Mouse (Mus musculus) hindbrain, postnatal 0 days (tissue): ENCODE data around the gene Satb1. TPM values are rescaled to one million over a fixed set of nuclear protein-coding genes. Genes with fewer than 3 reads are reported as not detected.

Source experiments
- ATAC-seq: fragments of 200-750 bp; cut with Nextera tagmentation; 2 replicates; pipeline ENCODE4 v1.8.0; 2017; ENCODE audit warnings: mild to moderate bottlenecking, moderate TSS enrichment, moderate library complexity
- DNase-seq: peaks from one replicate; pipeline ENCODE4 v3.0.0-alpha.2; 2015; ENCODE audit warnings: low spot score
- H3K27ac ChIP-seq: fragments of 300-500 bp; sonication (generic); 2 replicates; pipeline ENCODE4 v1.5.1; 2014; ENCODE audit warnings: mild to moderate bottlenecking
- H3K27me3 ChIP-seq: fragments of 300-500 bp; sonication (generic); 2 replicates; pipeline ENCODE4 v1.6.1; 2014; ENCODE audit warnings: low read length, mixed read lengths; ENCODE audit not compliant: insufficient read depth
- H3K36me3 ChIP-seq: fragments of 300-500 bp; sonication (generic); 2 replicates; pipeline ENCODE4 v1.6.1; 2014; ENCODE audit warnings: low read length, mixed read lengths; ENCODE audit not compliant: insufficient read depth
- H3K4me1 ChIP-seq: fragments of 300-500 bp; sonication (generic); 2 replicates; pipeline ENCODE4 v1.6.1; 2014; ENCODE audit warnings: antibody characterized with exemption, low read length, mixed read lengths; ENCODE audit not compliant: insufficient read depth
- H3K4me2 ChIP-seq: fragments of 300-500 bp; sonication (generic); 2 replicates; pipeline ENCODE4 v1.6.1; 2014; ENCODE audit warnings: low read depth, mild to moderate bottlenecking, low read length, moderate library complexity, mixed read lengths
- H3K4me3 ChIP-seq: fragments of 300-500 bp; sonication (generic); 2 replicates; pipeline ENCODE4 v1.5.1; 2014; ENCODE audit warnings: low read length
- H3K9ac ChIP-seq: fragments of 300-500 bp; sonication (generic); replicated peaks from 2 replicates; pipeline ENCODE4 v1.6.1; 2014; ENCODE audit warnings: mild to moderate bottlenecking, low read length, moderate library complexity, mixed read lengths
- H3K9me3 ChIP-seq: fragments of 300-500 bp; sonication (generic); 2 replicates; pipeline ENCODE4 v1.6.1; 2016; ENCODE audit warnings: low read length, mixed read lengths
- CTCF ChIP-seq: IDR thresholded peaks from 2 replicates; pipeline ENCODE4 v1.5.1; 2016; ENCODE audit warnings: antibody characterized with exemption, control low read depth, low read depth
- WGBS: fragments of 180-500 bp; shearing (Covaris S2); extraction: QIAGEN DNeasy Blood & Tissue Kit; methylation state at CpG from one replicate; pipeline ENCODE4 v1.1.7; 2014; 5-methylcytosine and 5-hydroxymethylcytosine counted together
- polyA plus RNA-seq: library from polyadenylated mRNA; unstranded; fragments of >200 nt; fragmentation: Nextera tagmentation; extraction: Ambion mirVana; gene quantifications from 2 replicates; pipeline ENCODE4 v1.2.1, GENCODE M21; 2015
- total RNA-seq: library from RNA; depleted of rRNA; stranded (reverse); fragments of >200 nt; gene quantifications from 2 replicates; pipeline ENCODE4 v1.2.3, GENCODE M21; 2014

The Satb1 gene
- total and polyA plus RNA-seq, 2 experiments from 2014 or later: 21.5 to 44.5 TPM

GRCm38 (mm10) chr17:51811911-51812260 is 21.2 kb downstream of the Satb1 start:
- ATAC-seq (0 out of 2 replicates have a peak, but pooled peaks have one; percentile 1), DNase-seq (peak; percentile 47)
- no peaks in the 10 kb centered on the region for H3K4me1 ChIP-seq
- no peaks in the 10 kb centered on the region for H3K9me3 ChIP-seq
- H3K4me3 ChIP-seq: peak overlapping the region; percentile 95
- peak overlapping the region; percentile 86 for H3K4me2 ChIP-seq
- no peaks in the 10 kb centered on the region for H3K36me3 ChIP-seq
- WGBS: 2% methylated on average over 11 of the region's 11 CpGs
- peak overlapping the region; percentile 92; the same call in 1 of the 2 replicates for H3K27ac ChIP-seq
- no peaks in the 10 kb centered on the region for H3K27me3 ChIP-seq
- H3K9ac ChIP-seq: peak overlapping the region; percentile 83
- TF ChIP-seq CTCF: no peak

DNA sequence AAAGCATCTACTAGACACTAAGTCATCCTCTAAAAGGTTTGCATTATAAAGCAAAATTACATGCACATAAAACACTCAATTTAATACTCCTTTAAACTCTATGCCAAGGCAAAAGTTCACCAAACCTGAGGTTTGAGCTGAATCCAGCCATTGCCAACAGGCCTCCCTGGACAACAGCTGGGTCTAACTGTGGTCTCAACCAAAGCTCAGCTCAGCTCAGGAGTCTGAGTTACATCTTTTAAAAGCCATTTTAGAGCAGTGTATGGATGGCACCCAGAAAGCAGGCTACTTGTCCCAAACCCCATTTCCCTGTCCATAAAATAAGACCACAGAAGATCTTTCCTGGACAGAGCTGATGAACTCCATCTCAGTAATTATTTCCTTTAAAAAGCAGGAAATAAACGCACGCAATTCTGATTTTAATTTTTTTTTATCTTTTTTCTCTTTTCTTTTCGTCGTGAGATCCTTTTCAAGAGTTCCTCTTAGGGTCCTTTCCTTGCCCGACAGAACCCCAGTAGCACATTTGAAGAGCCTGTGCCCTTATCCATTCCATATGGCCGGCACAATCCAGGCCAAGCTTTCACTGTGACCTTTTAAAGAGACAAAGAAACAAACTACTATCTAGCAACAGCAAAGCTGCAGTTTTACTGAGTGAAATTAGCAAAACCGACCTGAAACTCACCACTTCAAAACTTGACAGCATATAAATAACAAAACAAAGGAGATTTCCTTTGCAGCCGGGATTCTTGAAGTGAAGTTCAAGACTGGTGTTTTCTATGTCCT is 21.8 kb downstream of the Satb1 start:
- peak overlapping the region; percentile 83 for H3K9ac ChIP-seq
- H3K27me3 ChIP-seq: no peaks in the 10 kb centered on the region
- H3K9me3 ChIP-seq: no peaks in the 10 kb centered on the region
- WGBS: 3% methylated on average over 8 of the region's 8 CpGs
- peak overlapping the region; percentile 95 for H3K4me3 ChIP-seq
- H3K36me3 ChIP-seq: no peaks in the 10 kb centered on the region
- DNase-seq: peak; percentile 75
- no peak for ATAC-seq
- H3K4me1 ChIP-seq: no peaks in the 10 kb centered on the region
- TF ChIP-seq CTCF: no peak
- peak overlapping the region; percentile 86 for H3K4me2 ChIP-seq
- 0 out of 2 replicates have a peak overlapping the region, but pooled peaks have one; percentile 92 for H3K27ac ChIP-seq

DNA sequence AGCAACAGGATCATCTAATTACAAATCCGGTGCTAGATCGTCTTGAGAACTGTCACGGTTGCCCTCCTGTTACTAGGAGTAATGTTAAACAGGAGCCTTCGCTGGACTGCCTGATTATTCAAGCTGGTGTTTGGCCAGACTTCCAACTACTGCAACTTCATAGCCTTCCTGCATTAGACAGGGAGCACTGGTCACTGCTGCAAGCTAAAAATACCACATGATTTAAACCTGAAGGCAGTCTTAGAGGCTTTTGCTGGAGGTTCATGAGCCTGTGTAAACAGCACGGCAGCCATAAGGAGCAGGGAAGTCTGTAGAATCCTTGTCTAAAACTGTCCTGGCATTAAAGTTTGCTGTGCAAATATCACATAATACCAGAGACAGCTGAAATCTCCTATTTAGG is 25.7 kb downstream of the Satb1 start:
- Histone ChIP-seq H3K9ac (no peak overlapping the region), H3K4me3 (no peak overlapping the region), H3K4me1 (no peaks in the 10 kb centered on the region), H3K36me3 (no peaks in the 10 kb centered on the region), H3K4me2 (0 out of 2 replicates have a peak overlapping the region, but pooled peaks have one; percentile 9), H3K27me3 (no peaks in the 10 kb centered on the region), H3K27ac (peak overlapping the region; percentile 15; the same call in 1 of the 2 replicates), H3K9me3 (no peaks in the 10 kb centered on the region)
- DNase-seq (peak; percentile 28), ATAC-seq (no peak)
- TF ChIP-seq CTCF: no peak
- 37% methylated on average over 5 of the region's 5 CpGs for WGBS

GRCm38 (mm10) chr17:51806124-51806960 is 26.7 kb downstream of the Satb1 start:
- H3K9ac ChIP-seq: no peak overlapping the region
- H3K4me2 ChIP-seq: peak overlapping the region; percentile 14; the same call in 1 of the 2 replicates
- H3K27ac ChIP-seq: peak overlapping the region; percentile 34; the same call in 1 of the 2 replicates
- peak; percentile 39 for DNase-seq
- H3K4me1 ChIP-seq: no peaks in the 10 kb centered on the region
- ATAC-seq: no peak
- no peaks in the 10 kb centered on the region for H3K36me3 ChIP-seq
- H3K4me3 ChIP-seq: no peak overlapping the region
- no peaks in the 10 kb centered on the region for H3K27me3 ChIP-seq
- TF ChIP-seq CTCF: no peak
- WGBS: 47% methylated on average over 12 of the region's 12 CpGs
- no peaks in the 10 kb centered on the region for H3K9me3 ChIP-seq

DNA sequence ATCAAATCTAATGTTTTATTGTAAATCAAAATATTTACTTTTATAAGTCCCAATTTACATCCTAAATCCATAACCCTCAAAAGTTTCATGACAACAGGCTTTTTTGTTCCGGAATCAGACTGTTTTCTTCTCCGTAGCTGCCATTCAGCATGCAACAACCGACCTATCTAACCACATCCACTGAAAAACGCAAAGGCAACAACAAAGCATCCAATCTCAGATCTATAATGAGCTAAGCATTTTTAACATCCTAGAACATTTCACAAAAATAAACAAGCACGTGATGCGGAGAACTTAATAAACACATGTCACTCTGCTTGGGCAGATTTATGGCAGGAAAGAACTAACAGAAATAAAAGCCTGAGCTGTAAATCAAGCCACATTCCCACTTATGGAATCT is 32.9 kb downstream of the Satb1 start:
- no peak overlapping the region for H3K4me2 ChIP-seq
- H3K36me3 ChIP-seq: no peaks in the 10 kb centered on the region
- ATAC-seq (no peak), DNase-seq (no peak)
- H3K4me1 ChIP-seq: no peaks in the 10 kb centered on the region
- no peak overlapping the region for H3K4me3 ChIP-seq
- no peak overlapping the region for H3K9ac ChIP-seq
- 80% methylated on average over 6 of the region's 6 CpGs for WGBS
- no peak for TF ChIP-seq CTCF
- no peaks in the 10 kb centered on the region for H3K9me3 ChIP-seq
- no peaks in the 10 kb centered on the region for H3K27me3 ChIP-seq
- no peak overlapping the region for H3K27ac ChIP-seq

GRCm38 (mm10) chr17:51796459-51796858 is 36.6 kb downstream of the Satb1 start:
- no peaks in the 10 kb centered on the region for H3K9me3 ChIP-seq
- H3K9ac ChIP-seq: no peak overlapping the region
- no peak for TF ChIP-seq CTCF
- H3K4me3 ChIP-seq: no peak overlapping the region
- no peak overlapping the region for H3K4me2 ChIP-seq
- H3K27me3 ChIP-seq: no peaks in the 10 kb centered on the region
- WGBS: 91% methylated on average over 5 of the region's 5 CpGs
- no peak overlapping the region for H3K27ac ChIP-seq
- H3K36me3 ChIP-seq: no peaks in the 10 kb centered on the region
- ATAC-seq (no peak), DNase-seq (no peak)
- no peaks in the 10 kb centered on the region for H3K4me1 ChIP-seq
